8 mouse cellular contexts compared by ENCODE assay signal in genomic region chr16:4885760-4886689, GRCm38 (mm10). TPM values are rescaled to one million over a fixed set of nuclear protein-coding genes. Genes with fewer than 3 reads are reported as not detected.
DNase-seq lines count a peak whose midpoint lies in the region; ATAC-seq and TF ChIP-seq lines count a peak whose summit lies in the region.

Gene Mgrn1, plus strand, starts transcription at chr16:4886249.

- H3K4me1 ChIP-seq in embryonic fibroblast, embryonic 13.5 days (ENCODE audit: control insufficient read depth, insufficient read depth, low read length), result peaks cover 12% of the 10 kb centered on the region

- peak; percentile 81 for TF ChIP-seq POLR2A in embryonic fibroblast, embryonic 13.5 days (IDR thresholded peaks at IDR 0.05; ENCODE audit: low read depth, low read length)

- no peak for TF ChIP-seq CTCF in embryonic fibroblast, embryonic 13.5 days (IDR thresholded peaks at IDR 0.05; ENCODE audit: borderline replicate concordance, insufficient read depth, low read length)

- peak; percentile 91 for DNase-seq in CD4-positive, CD25-positive, alpha-beta regulatory T cell, adult 2 months (ENCODE audit: low read depth, low spot score)
- peak; percentile 98 for DNase-seq in brain, adult 2 months (ENCODE audit: low read depth, low spot score)
- DNase-seq in heart, adult 9 months (ENCODE audit: low spot score in 2 of 2), result peak; percentile 80 to 84
- peak; percentile 91 for DNase-seq in kidney, adult 9 months
- DNase-seq in liver, result peak; percentile 92
- peak; percentile 84 to 86 for DNase-seq in spleen, postnatal 36 days (ENCODE audit: low spot score in 2 of 2)

- peak within 1 kb of the TSS; percentile 91 for H3K4me3 ChIP-seq in embryonic fibroblast, embryonic 13.5 days (ENCODE audit: insufficient read depth, low read length)

- H3K27ac ChIP-seq in embryonic fibroblast, embryonic 13.5 days (ENCODE audit: insufficient read depth, low read length), result peak within 1 kb of the TSS; percentile 87

- ATAC-seq in monocyte, adult 5-6 weeks (replicated peaks; ENCODE audit: insufficient number of reproducible peaks, low FRiP score, low TSS enrichment, poor library complexity, severe bottlenecking), result peak; percentile 59

RNA-seq across cellular contexts. Expression of gene Mgrn1, which starts in this region (rescaled TPM):
- 65.0 and 66.9 TPM in 2 replicates for polyA plus RNA-seq in embryonic fibroblast, embryonic 13.5 days (2011; ENCODE audit: insufficient read length, low read depth, missing spikeins)
- total RNA-seq in monocyte, adult 5-6 weeks (2017), result 29.3 to 42.2 TPM (median 41.6 TPM) in 3 replicates

Comparison
In these comparisons a context has a peak if more than half of its experiments do, and no peak if none do; other contexts are left out.
1. Peak in every context shown above with its lines: DNase-seq, ATAC-seq, H3K4me3 ChIP-seq and H3K27ac ChIP-seq.